Mouse (Mus musculus): ENCODE measurements around the gene Lsm10.

DNA sequence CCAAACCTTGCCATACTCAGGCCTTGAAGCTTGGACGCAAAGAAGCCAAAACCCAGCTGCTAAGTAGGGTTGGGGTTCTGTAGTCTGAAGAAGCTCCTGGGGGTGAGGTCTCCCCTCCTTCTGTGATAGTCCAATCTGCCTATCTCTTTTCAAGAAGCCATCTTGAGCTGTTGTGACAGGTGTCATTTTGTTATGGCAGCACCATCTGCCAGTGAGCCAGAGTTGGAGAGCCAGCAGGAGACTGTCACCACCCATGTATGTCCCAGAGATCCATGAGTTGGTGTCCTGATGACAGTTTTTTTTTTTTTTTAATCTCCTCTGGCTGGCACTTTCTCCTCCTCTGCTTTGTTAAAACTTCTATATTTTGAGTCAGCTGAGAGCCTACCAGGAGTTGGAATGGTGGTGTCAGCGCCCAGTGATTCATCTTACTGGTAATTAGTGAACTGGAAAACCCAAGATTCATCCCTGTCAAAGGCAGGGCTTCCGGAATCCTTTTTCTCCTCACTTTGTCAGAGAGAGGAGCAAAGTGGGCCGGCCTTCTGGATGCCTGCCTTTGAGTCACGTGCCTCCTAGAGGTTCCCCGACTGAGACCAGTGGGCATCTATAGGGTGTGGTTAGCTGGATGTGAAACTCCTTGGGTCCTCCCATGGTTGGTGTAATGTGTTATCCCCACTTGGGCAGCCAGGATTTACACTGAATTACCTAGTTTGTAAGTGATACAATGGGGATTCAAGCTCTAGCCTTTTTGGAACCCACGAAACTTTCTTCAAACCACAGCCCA is 5.8 kb downstream of the Lsm10 start:
- TF ChIP-seq CTCF (IDR thresholded peaks at IDR 0.05; ENCODE audit: low read depth) (0 out of 2 replicates have a peak, but pooled peaks have one; percentile 1), EP300 (optimal IDR thresholded peaks at IDR 0.05) (no peak)

Measured in stomach, postnatal 0 days (tissue).